Mouse (Mus musculus): ENCODE measurements around the gene Il12rb1. TPM values are rescaled to one million over a fixed set of nuclear protein-coding genes. Genes with fewer than 3 reads are reported as not detected.

The Il12rb1 gene
- polyA plus RNA-seq, 1 experiment = 1.1 TPM

- TF ChIP-seq POLR2A (IDR thresholded peaks at IDR 0.05; ENCODE audit: extremely low read depth, insufficient read depth, low read length) (no peak), CTCF (IDR thresholded peaks at IDR 0.05; ENCODE audit: extremely low read depth, insufficient read depth, low read length) (no peak)
- Histone ChIP-seq H3K4me3 (ENCODE audit: insufficient read depth, low read length) (no peak overlapping the region), H3K4me1 (ENCODE audit: control insufficient read depth, insufficient read depth, low read length) (no peaks in the 10 kb centered on the region), H3K27ac (ENCODE audit: insufficient read depth, low read length) (no peak overlapping the region)
These were observed 21.8 kb upstream of the Il12rb1 start for GRCm38 (mm10) chr8:70786291-70787050.

GRCm38 (mm10) chr8:70787051-70787445 lies 21.2 kb upstream of the Il12rb1 start:
- Histone ChIP-seq H3K4me1 (ENCODE audit: control insufficient read depth, insufficient read depth, low read length) (no peaks in the 10 kb centered on the region), H3K27ac (ENCODE audit: insufficient read depth, low read length) (no peak overlapping the region), H3K4me3 (ENCODE audit: insufficient read depth, low read length) (no peak overlapping the region)
- TF ChIP-seq CTCF (IDR thresholded peaks at IDR 0.05; ENCODE audit: extremely low read depth, insufficient read depth, low read length) (no peak), POLR2A (IDR thresholded peaks at IDR 0.05; ENCODE audit: extremely low read depth, insufficient read depth, low read length) (no peak)

- Histone ChIP-seq H3K4me1 (ENCODE audit: control insufficient read depth, insufficient read depth, low read length) (peaks cover 2% of the 10 kb centered on the region; the same call in 1 of the 2 replicates), H3K27ac (ENCODE audit: insufficient read depth, low read length) (no peak overlapping the region), H3K4me3 (ENCODE audit: insufficient read depth, low read length) (no peak overlapping the region)
- TF ChIP-seq POLR2A (IDR thresholded peaks at IDR 0.05; ENCODE audit: extremely low read depth, insufficient read depth, low read length) (no peak), CTCF (IDR thresholded peaks at IDR 0.05; ENCODE audit: extremely low read depth, insufficient read depth, low read length) (no peak)
These were observed 20.1 kb upstream of the Il12rb1 start for GRCm38 (mm10) chr8:70787941-70788667.

GRCm38 (mm10) chr8:70789046-70789445 lies 19.2 kb upstream of the Il12rb1 start:
- H3K27ac ChIP-seq (ENCODE audit: insufficient read depth, low read length) = no peak overlapping the region
- H3K4me1 ChIP-seq (ENCODE audit: control insufficient read depth, insufficient read depth, low read length) = peaks cover 2% of the 10 kb centered on the region; the same call in 1 of the 2 replicates
- TF ChIP-seq POLR2A (IDR thresholded peaks at IDR 0.05; ENCODE audit: extremely low read depth, insufficient read depth, low read length) (no peak), CTCF (IDR thresholded peaks at IDR 0.05; ENCODE audit: extremely low read depth, insufficient read depth, low read length) (no peak)
- H3K4me3 ChIP-seq (ENCODE audit: insufficient read depth, low read length) = no peak overlapping the region

- peak overlapping the region; percentile 39 for H3K4me3 ChIP-seq (ENCODE audit: insufficient read depth, low read length)
- H3K27ac ChIP-seq (ENCODE audit: insufficient read depth, low read length) = peak overlapping the region; percentile 31
- H3K4me1 ChIP-seq (ENCODE audit: control insufficient read depth, insufficient read depth, low read length) = peaks cover 5% of the 10 kb centered on the region; the same call in 1 of the 2 replicates
- no peak for TF ChIP-seq POLR2A (IDR thresholded peaks at IDR 0.05; ENCODE audit: extremely low read depth, insufficient read depth, low read length)
- no peak for TF ChIP-seq CTCF (IDR thresholded peaks at IDR 0.05; ENCODE audit: extremely low read depth, insufficient read depth, low read length)
These were observed 17.4 kb upstream of the Il12rb1 start for GRCm38 (mm10) chr8:70790846-70791245.

GRCm38 (mm10) chr8:70791294-70791701 lies 17.0 kb upstream of the Il12rb1 start:
- TF ChIP-seq CTCF (IDR thresholded peaks at IDR 0.05; ENCODE audit: extremely low read depth, insufficient read depth, low read length) (no peak), POLR2A (IDR thresholded peaks at IDR 0.05; ENCODE audit: extremely low read depth, insufficient read depth, low read length) (0 out of 2 replicates have a peak, but pooled peaks have one; percentile 16)
- Histone ChIP-seq H3K27ac (ENCODE audit: insufficient read depth, low read length) (peak overlapping the region; percentile 31), H3K4me1 (ENCODE audit: control insufficient read depth, insufficient read depth, low read length) (peaks cover 5% of the 10 kb centered on the region; the same call in 1 of the 2 replicates), H3K4me3 (ENCODE audit: insufficient read depth, low read length) (peak overlapping the region; percentile 39)

- Histone ChIP-seq H3K4me3 (ENCODE audit: insufficient read depth, low read length) (peak overlapping the region; percentile 39), H3K27ac (ENCODE audit: insufficient read depth, low read length) (peak overlapping the region; percentile 58), H3K4me1 (ENCODE audit: control insufficient read depth, insufficient read depth, low read length) (peaks cover 5% of the 10 kb centered on the region; the same call in 1 of the 2 replicates)
- TF ChIP-seq POLR2A (IDR thresholded peaks at IDR 0.05; ENCODE audit: extremely low read depth, insufficient read depth, low read length) (peak; percentile 53), CTCF (IDR thresholded peaks at IDR 0.05; ENCODE audit: extremely low read depth, insufficient read depth, low read length) (no peak)
These were observed 16.1 kb upstream of the Il12rb1 start for GRCm38 (mm10) chr8:70791975-70792691.

- H3K4me3 ChIP-seq (ENCODE audit: insufficient read depth, low read length) = peak overlapping the region; percentile 39
- peaks cover 5% of the 10 kb centered on the region; the same call in 1 of the 2 replicates for H3K4me1 ChIP-seq (ENCODE audit: control insufficient read depth, insufficient read depth, low read length)
- no peak for TF ChIP-seq POLR2A (IDR thresholded peaks at IDR 0.05; ENCODE audit: extremely low read depth, insufficient read depth, low read length)
- no peak for TF ChIP-seq CTCF (IDR thresholded peaks at IDR 0.05; ENCODE audit: extremely low read depth, insufficient read depth, low read length)
- peak overlapping the region; percentile 58 for H3K27ac ChIP-seq (ENCODE audit: insufficient read depth, low read length)
These were observed 15.5 kb upstream of the Il12rb1 start for GRCm38 (mm10) chr8:70792700-70793099.

- no peak overlapping the region for H3K4me3 ChIP-seq (ENCODE audit: insufficient read depth, low read length)
- peaks cover 6% of the 10 kb centered on the region; the same call in 1 of the 2 replicates for H3K4me1 ChIP-seq (ENCODE audit: control insufficient read depth, insufficient read depth, low read length)
- TF ChIP-seq CTCF (IDR thresholded peaks at IDR 0.05; ENCODE audit: extremely low read depth, insufficient read depth, low read length) = no peak
- TF ChIP-seq POLR2A (IDR thresholded peaks at IDR 0.05; ENCODE audit: extremely low read depth, insufficient read depth, low read length) = no peak
- no peak overlapping the region for H3K27ac ChIP-seq (ENCODE audit: insufficient read depth, low read length)
These were observed 14.0 kb upstream of the Il12rb1 start for GRCm38 (mm10) chr8:70794215-70794614.

All from cortical plate, adult 2 months (tissue).